Mouse (Mus musculus): ENCODE measurements at regions not wholly inside any gene's neighbourhood (a gene's known extent, or its start where the extent isn't known, plus 50 kb on each side); places are given as distances from the start of the nearest gene placed in this dataset.

- 71% methylated on average over 4 of the region's 4 CpGs for WGBS
- intact Hi-C loops (cut with DNase I): no loop called here
- no peak for DNase-seq
- no peaks in the 10 kb centered on the region for H3K4me1 ChIP-seq (ENCODE audit: control insufficient read depth, insufficient read depth, low read length)
- no peak overlapping the region for H3K27ac ChIP-seq
- no peaks in the 10 kb centered on the region for H3K27me3 ChIP-seq (ENCODE audit: control insufficient read depth, insufficient read depth, low read length)
- H3K79me2 ChIP-seq (replicated peaks; ENCODE audit: control insufficient read depth, insufficient read depth, low read length): no peaks in the 10 kb centered on the region
- H3K36me3 ChIP-seq (ENCODE audit: control insufficient read depth, insufficient read depth, low read length): no peaks in the 10 kb centered on the region
- no peak overlapping the region for H3K4me3 ChIP-seq
- no peak overlapping the region for H3K9ac ChIP-seq (ENCODE audit: low read depth, low read length)
- no peak for TF ChIP-seq CTCF (IDR thresholded peaks at IDR 0.05)
- no peak for TF ChIP-seq EP300 (IDR thresholded peaks at IDR 0.05; ENCODE audit: insufficient read depth, low read depth, low read length)
- no peak for TF ChIP-seq POLR2A (IDR thresholded peaks at IDR 0.05; ENCODE audit: insufficient read depth, low read depth, low read length)
These were observed 493.3 kb upstream of the Adamts16 start for GRCm38 (mm10) chr13:71334925-71335324.

DNA sequence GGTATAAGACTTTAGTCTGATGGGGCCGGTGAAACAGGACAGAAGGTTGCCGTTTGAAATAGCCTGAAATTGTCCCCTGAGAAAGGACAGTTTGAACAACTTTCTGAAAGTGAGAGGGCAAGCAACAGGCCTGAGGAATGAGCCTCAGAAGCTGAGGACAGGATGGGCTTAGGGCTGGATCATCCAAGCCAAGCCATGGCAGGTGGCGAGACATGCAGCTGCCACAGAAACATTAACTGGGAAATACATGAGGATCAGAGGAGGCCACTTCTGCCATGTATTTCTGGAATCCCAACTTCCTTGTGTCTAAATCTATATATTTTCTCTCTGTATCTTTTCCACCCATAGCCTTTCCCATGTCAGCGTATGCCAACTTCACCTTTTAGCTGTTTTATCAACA lies 491.5 kb upstream of the Adamts16 start:
- intact Hi-C loops (cut with DNase I): no loop called here
- no peak for DNase-seq
- 79% methylated on average over 4 of the region's 4 CpGs for WGBS
- Histone ChIP-seq H3K4me3 (no peak overlapping the region), H3K79me2 (replicated peaks; ENCODE audit: control insufficient read depth, insufficient read depth, low read length) (no peaks in the 10 kb centered on the region), H3K36me3 (ENCODE audit: control insufficient read depth, insufficient read depth, low read length) (no peaks in the 10 kb centered on the region), H3K9ac (ENCODE audit: low read depth, low read length) (no peak overlapping the region), H3K27me3 (ENCODE audit: control insufficient read depth, insufficient read depth, low read length) (no peaks in the 10 kb centered on the region), H3K27ac (no peak overlapping the region), H3K4me1 (ENCODE audit: control insufficient read depth, insufficient read depth, low read length) (no peaks in the 10 kb centered on the region)
- TF ChIP-seq EP300 (IDR thresholded peaks at IDR 0.05; ENCODE audit: insufficient read depth, low read depth, low read length) (no peak), POLR2A (IDR thresholded peaks at IDR 0.05; ENCODE audit: insufficient read depth, low read depth, low read length) (no peak)

DNA sequence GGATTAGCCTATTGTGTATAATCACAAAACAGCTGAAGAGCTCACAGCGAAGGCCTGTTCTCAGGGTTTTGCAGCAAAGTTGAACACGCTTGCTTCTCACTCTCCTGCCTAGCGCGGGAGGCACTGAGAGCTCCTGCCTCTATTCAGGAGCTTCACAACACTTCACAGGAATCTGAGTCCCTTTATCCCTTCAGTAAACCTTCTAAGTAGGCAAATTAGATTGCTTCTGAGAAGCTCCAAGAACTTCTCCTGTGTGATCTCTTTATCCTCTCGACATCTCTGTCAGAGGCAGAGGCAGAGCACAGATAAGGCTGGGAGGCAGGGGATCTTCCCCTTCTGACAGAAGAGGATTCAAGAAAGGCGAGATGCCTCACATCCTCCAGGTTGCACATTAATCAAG lies 488.7 kb upstream of the Adamts16 start:
- intact Hi-C loops (cut with DNase I): no loop called here
- WGBS: 51% methylated on average over 6 of the region's 6 CpGs
- no peaks in the 10 kb centered on the region for H3K36me3 ChIP-seq (ENCODE audit: control insufficient read depth, insufficient read depth, low read length)

DNA sequence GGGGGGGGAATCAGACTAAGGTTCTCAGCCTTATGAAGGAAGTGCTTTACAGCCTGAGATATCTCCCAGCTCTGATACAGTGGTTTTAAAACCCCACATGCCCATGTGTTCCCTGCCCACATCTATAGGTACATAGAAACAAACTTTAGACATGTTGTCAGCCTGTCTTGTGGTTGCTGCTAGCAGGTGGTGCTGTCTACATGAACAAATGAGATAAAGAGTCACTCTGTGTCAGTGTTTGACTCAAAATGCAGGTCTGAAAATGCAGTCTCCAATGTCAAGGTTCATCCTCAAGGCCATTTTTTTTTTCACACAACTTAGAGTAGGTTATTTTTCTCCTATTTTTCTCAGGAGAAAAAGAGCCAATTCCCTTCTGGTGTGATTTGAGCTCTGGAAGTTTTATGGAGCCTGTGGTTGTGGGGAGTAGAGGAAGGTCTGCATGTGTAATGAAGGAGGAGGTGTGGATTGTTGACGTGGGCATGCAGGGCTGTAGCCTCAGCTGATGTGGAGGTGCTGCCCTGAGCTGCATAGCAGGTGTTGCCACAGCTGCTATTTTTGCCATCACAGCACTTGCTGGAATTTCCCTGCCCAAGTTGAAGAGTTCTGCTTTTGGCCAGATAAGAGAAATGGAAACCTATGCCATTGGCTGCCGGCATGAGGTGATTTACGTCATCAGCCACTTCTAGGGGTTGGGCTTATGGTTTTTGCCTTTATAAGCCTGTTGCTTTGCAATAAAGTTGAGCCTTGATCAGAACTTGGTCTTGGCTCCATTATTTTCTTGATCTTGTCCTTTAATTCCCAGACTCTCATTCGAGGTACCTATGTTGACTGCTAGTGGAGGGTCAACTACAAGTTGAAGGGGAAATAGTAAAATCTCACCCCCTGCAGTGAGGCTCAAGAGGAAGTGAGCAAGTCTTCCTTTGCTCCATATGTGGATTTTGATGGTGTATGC lies 486.5 kb upstream of the Adamts16 start:
- H3K4me3 ChIP-seq: no peak overlapping the region
- H3K27ac ChIP-seq: no peak overlapping the region
- no peak for TF ChIP-seq CTCF (IDR thresholded peaks at IDR 0.05)
- TF ChIP-seq EP300 (IDR thresholded peaks at IDR 0.05; ENCODE audit: insufficient read depth, low read depth, low read length): no peak
- TF ChIP-seq POLR2A (IDR thresholded peaks at IDR 0.05; ENCODE audit: insufficient read depth, low read depth, low read length): no peak
- no peaks in the 10 kb centered on the region for H3K79me2 ChIP-seq (replicated peaks; ENCODE audit: control insufficient read depth, insufficient read depth, low read length)
- DNase-seq: no peak
- no peak overlapping the region for H3K9ac ChIP-seq (ENCODE audit: low read depth, low read length)
- intact Hi-C loops (cut with DNase I): no loop called here
- 40% methylated on average over 4 of the region's 4 CpGs for WGBS
- H3K36me3 ChIP-seq (ENCODE audit: control insufficient read depth, insufficient read depth, low read length): no peaks in the 10 kb centered on the region
- H3K27me3 ChIP-seq (ENCODE audit: control insufficient read depth, insufficient read depth, low read length): no peaks in the 10 kb centered on the region
- no peaks in the 10 kb centered on the region for H3K4me1 ChIP-seq (ENCODE audit: control insufficient read depth, insufficient read depth, low read length)

More for the DNA sequence above, 488.7 kb upstream of the Adamts16 start:
- Histone ChIP-seq H3K27me3 (ENCODE audit: control insufficient read depth, insufficient read depth, low read length) (no peaks in the 10 kb centered on the region), H3K4me3 (no peak overlapping the region), H3K4me1 (ENCODE audit: control insufficient read depth, insufficient read depth, low read length) (no peaks in the 10 kb centered on the region), H3K79me2 (replicated peaks; ENCODE audit: control insufficient read depth, insufficient read depth, low read length) (no peaks in the 10 kb centered on the region), H3K27ac (no peak overlapping the region), H3K9ac (ENCODE audit: low read depth, low read length) (no peak overlapping the region)
- no peak for DNase-seq
- TF ChIP-seq POLR2A (IDR thresholded peaks at IDR 0.05; ENCODE audit: insufficient read depth, low read depth, low read length): no peak
- TF ChIP-seq EP300 (IDR thresholded peaks at IDR 0.05; ENCODE audit: insufficient read depth, low read depth, low read length): no peak
- no peak for TF ChIP-seq CTCF (IDR thresholded peaks at IDR 0.05)

GRCm38 (mm10) chr13:71320489-71320888 lies 478.9 kb upstream of the Adamts16 start:
- whole genome bisulfite sequencing: 84% methylated on average over 3 of the region's 3 CpGs
- intact Hi-C loops (cut with DNase I): no loop called here
- no peaks in the 10 kb centered on the region for H3K27me3 ChIP-seq (ENCODE audit: control insufficient read depth, insufficient read depth, low read length)
- H3K27ac ChIP-seq: no peak overlapping the region
- no peaks in the 10 kb centered on the region for H3K4me1 ChIP-seq (ENCODE audit: control insufficient read depth, insufficient read depth, low read length)
- H3K9ac ChIP-seq (ENCODE audit: low read depth, low read length): no peak overlapping the region
- no peak overlapping the region for H3K4me3 ChIP-seq
- no peaks in the 10 kb centered on the region for H3K36me3 ChIP-seq (ENCODE audit: control insufficient read depth, insufficient read depth, low read length)
- DNase-seq: no peak
- TF ChIP-seq POLR2A (IDR thresholded peaks at IDR 0.05; ENCODE audit: insufficient read depth, low read depth, low read length) (no peak), EP300 (IDR thresholded peaks at IDR 0.05; ENCODE audit: insufficient read depth, low read depth, low read length) (no peak), CTCF (IDR thresholded peaks at IDR 0.05) (no peak)
- no peaks in the 10 kb centered on the region for H3K79me2 ChIP-seq (replicated peaks; ENCODE audit: control insufficient read depth, insufficient read depth, low read length)

DNA sequence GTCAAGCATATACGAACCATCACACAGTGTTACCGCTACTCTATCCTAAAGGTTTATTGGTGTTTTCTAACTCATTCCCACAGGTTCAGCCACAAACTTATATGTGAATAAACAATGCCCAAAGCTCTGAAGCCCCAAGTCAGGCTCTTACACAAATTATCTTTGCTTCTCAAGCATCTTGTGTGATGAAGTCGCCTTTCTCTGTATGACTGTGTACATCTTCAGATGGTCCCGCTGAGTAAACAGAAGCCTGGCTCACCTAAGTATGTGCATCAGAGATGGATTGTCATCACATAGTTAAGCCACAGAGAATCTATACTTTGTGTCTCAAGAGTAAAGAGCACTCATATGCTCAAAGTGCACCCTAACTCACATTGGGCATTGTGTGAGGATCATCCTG lies 462.3 kb upstream of the Adamts16 start:
- Histone ChIP-seq H3K9ac (ENCODE audit: low read depth, low read length) (no peak overlapping the region), H3K79me2 (replicated peaks; ENCODE audit: control insufficient read depth, insufficient read depth, low read length) (no peaks in the 10 kb centered on the region), H3K4me1 (ENCODE audit: control insufficient read depth, insufficient read depth, low read length) (no peaks in the 10 kb centered on the region), H3K27ac (no peak overlapping the region), H3K4me3 (no peak overlapping the region), H3K27me3 (ENCODE audit: control insufficient read depth, insufficient read depth, low read length) (no peaks in the 10 kb centered on the region), H3K36me3 (ENCODE audit: control insufficient read depth, insufficient read depth, low read length) (no peaks in the 10 kb centered on the region)
- no peak for TF ChIP-seq EP300 (IDR thresholded peaks at IDR 0.05; ENCODE audit: insufficient read depth, low read depth, low read length)
- no peak for TF ChIP-seq POLR2A (IDR thresholded peaks at IDR 0.05; ENCODE audit: insufficient read depth, low read depth, low read length)
- TF ChIP-seq CTCF (IDR thresholded peaks at IDR 0.05): no peak
- DNase-seq: no peak
- intact Hi-C loops (cut with DNase I): no loop called here
- WGBS: 92% methylated on average over 4 of the region's 4 CpGs

All from heart, adult 2 months (tissue).